Mouse (Mus musculus) cerebellum, postnatal 10 days (tissue): ENCODE data around the gene Scai.
A peak's percentile ranks its signal among the peaks of the same experiment; 100 is the strongest.

Experiments used
- DNase-seq, 2 experiments: peaks; one replicate each; pipeline ENCODE4 v3.0.0; 2021; ENCODE audit warnings: mixed read lengths in 2 of 2

The Scai gene

GRCm38 (mm10) chr2:39190561-39191056 is at the start of gene Scai:
Gene Scai (minus strand): TSS chr2:39190734.
- peak; percentile 98 to 99 for DNase-seq

- no peak for DNase-seq
Observed at GRCm38 (mm10) chr2:39226731-39227130, 36.2 kb upstream of the Scai start.

GRCm38 (mm10) chr2:39226019-39226640 is 35.6 kb upstream of the Scai start, which contains the start of gene Ppp6c:
Gene Ppp6c (minus strand): TSS chr2:39226451.
- peak; percentile 94 to 96 for DNase-seq

- peak in 1 of 2 experiments; percentile 39 for DNase-seq
Observed at GRCm38 (mm10) chr2:39225331-39226018, 34.9 kb upstream of the Scai start.

- no peak for DNase-seq
Observed at GRCm38 (mm10) chr2:39224621-39225020, 34.1 kb upstream of the Scai start.

GRCm38 (mm10) chr2:39220010-39220409 is 29.5 kb upstream of the Scai start:
- no peak for DNase-seq

- DNase-seq, result no peak
Observed at GRCm38 (mm10) chr2:39219034-39219433, 28.5 kb upstream of the Scai start.

GRCm38 (mm10) chr2:39217150-39217549 is 26.6 kb upstream of the Scai start:
- DNase-seq, result peak in 1 of 2 experiments; percentile 26

- no peak for DNase-seq
Observed at GRCm38 (mm10) chr2:39210738-39211137, 20.2 kb upstream of the Scai start.

- DNase-seq, result no peak
Observed at GRCm38 (mm10) chr2:39203359-39203758, 12.8 kb upstream of the Scai start.

- DNase-seq, result no peak
Observed at GRCm38 (mm10) chr2:39194809-39195208, 4.3 kb upstream of the Scai start.

GRCm38 (mm10) chr2:39189961-39190560 is 473 bp downstream of the Scai start:
- peak in 1 of 2 experiments; percentile 79 for DNase-seq

GRCm38 (mm10) chr2:39185942-39186341 is 4.6 kb downstream of the Scai start:
- no peak for DNase-seq

GRCm38 (mm10) chr2:39183587-39183986 is 6.9 kb downstream of the Scai start:
- no peak for DNase-seq

GRCm38 (mm10) chr2:39160996-39161395 is 29.5 kb downstream of the Scai start:
- no peak for DNase-seq

GRCm38 (mm10) chr2:39157916-39158315 is 32.6 kb downstream of the Scai start:
- no peak for DNase-seq

GRCm38 (mm10) chr2:39156821-39157220 is 33.7 kb downstream of the Scai start:
- DNase-seq, result no peak

- DNase-seq, result no peak
Observed at GRCm38 (mm10) chr2:39150943-39151342, 39.6 kb downstream of the Scai start.

GRCm38 (mm10) chr2:39148075-39148474 is 42.5 kb downstream of the Scai start:
- no peak for DNase-seq

- DNase-seq, result no peak
Observed at GRCm38 (mm10) chr2:39146469-39146868, 44.1 kb downstream of the Scai start.

GRCm38 (mm10) chr2:39142357-39142948 is 48.1 kb downstream of the Scai start:
- peak; percentile 12 to 13 for DNase-seq

- peak; percentile 13 for DNase-seq
Observed at GRCm38 (mm10) chr2:39140586-39141455, 49.7 kb downstream of the Scai start.
